Mouse (Mus musculus): ENCODE measurements around the gene Tfdp1. TPM values are rescaled to one million over a fixed set of nuclear protein-coding genes. Genes with fewer than 3 reads are reported as not detected.
A peak's percentile ranks its signal among the peaks of the same experiment; 100 is the strongest.

Gene Tfdp1
- polyA plus RNA-seq, 1 experiment from 2014 or later: 155 TPM

DNA sequence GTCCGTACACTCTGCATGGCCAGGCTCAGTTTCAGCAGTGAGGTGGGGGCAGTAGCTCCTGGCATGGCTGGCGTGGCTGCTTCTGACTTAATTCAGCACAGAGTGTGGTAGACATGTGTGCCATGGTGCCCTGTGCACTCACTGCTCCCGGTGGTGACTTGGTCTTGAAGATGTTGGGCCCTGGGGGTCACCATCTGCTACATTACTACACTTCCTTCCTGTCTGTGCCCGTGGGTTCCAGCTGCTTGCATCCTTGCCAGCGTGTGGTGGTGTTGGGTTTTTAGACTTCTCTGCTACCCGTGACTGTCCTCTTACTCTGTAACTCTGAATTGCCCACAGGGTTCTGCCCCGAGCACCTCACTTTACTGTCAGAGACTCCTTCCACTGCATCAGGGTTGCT lies 21.7 kb downstream of the Tfdp1 start:
- no peak overlapping the region for H3K4me2 ChIP-seq (ENCODE audit: low read depth, low read length)
- 0 out of 2 replicates have a peak, but pooled peaks cover 2% of the 10 kb centered on the region for H3K9me3 ChIP-seq (ENCODE audit: control insufficient read depth, low read length)
- WGBS: 86% methylated on average over 7 of the region's 7 CpGs
- no peaks in the 10 kb centered on the region for H3K4me1 ChIP-seq (replicated peaks; ENCODE audit: control insufficient read depth, insufficient read depth, low read length)
- no peak for ATAC-seq (ENCODE audit: low read depth)
- peaks cover 80% of the 10 kb centered on the region for H3K36me3 ChIP-seq (ENCODE audit: control insufficient read depth, insufficient read depth, low read length)
- H3K9ac ChIP-seq (ENCODE audit: low read length): no peak overlapping the region
- no peak overlapping the region for H3K27ac ChIP-seq (ENCODE audit: low read length)
- H3K4me3 ChIP-seq (ENCODE audit: low read length): no peak overlapping the region
- H3K27me3 ChIP-seq (ENCODE audit: control insufficient read depth, insufficient read depth, low read depth, low read length): no peaks in the 10 kb centered on the region

GRCm38 (mm10) chr8:13361865-13362264 lies 23.3 kb downstream of the Tfdp1 start:
- peaks cover 79% of the 10 kb centered on the region for H3K36me3 ChIP-seq (ENCODE audit: control insufficient read depth, insufficient read depth, low read length)
- WGBS: 94% methylated on average over 6 of the region's 6 CpGs
- no peak overlapping the region for H3K27ac ChIP-seq (ENCODE audit: low read length)
- no peaks in the 10 kb centered on the region for H3K4me1 ChIP-seq (replicated peaks; ENCODE audit: control insufficient read depth, insufficient read depth, low read length)
- no peak overlapping the region for H3K4me2 ChIP-seq (ENCODE audit: low read depth, low read length)
- ATAC-seq (ENCODE audit: low read depth): no peak
- H3K9me3 ChIP-seq (ENCODE audit: control insufficient read depth, low read length): 0 out of 2 replicates have a peak, but pooled peaks cover 2% of the 10 kb centered on the region
- H3K4me3 ChIP-seq (ENCODE audit: low read length): no peak overlapping the region
- no peak overlapping the region for H3K9ac ChIP-seq (ENCODE audit: low read length)
- H3K27me3 ChIP-seq (ENCODE audit: control insufficient read depth, insufficient read depth, low read depth, low read length): no peaks in the 10 kb centered on the region

DNA sequence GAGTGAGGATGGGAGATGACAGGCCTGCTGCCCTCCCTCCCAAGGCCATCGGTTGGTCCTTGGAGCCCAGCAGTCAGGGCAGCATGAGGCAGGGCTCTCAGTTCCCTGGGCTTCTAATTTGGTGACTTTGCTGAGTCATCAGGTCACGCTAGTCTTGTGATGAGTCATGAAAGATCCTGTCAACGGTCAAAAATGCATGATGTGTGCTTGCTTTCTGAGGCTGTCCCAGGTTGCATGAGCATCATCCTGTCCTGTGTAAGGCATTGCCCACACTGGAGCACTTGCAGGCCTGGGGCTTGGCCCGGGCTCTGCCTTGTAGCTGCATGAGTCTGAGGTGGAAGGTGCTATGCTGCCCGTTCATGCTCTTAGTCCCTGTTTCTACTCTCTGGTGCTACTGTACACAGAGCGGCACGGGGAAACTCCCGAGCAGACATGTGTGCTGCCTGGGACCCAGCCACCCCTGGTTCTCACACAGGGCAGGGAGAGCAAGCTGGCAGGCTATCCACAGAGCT lies 34.7 kb downstream of the Tfdp1 start:
- Histone ChIP-seq H3K9me3 (ENCODE audit: control insufficient read depth, low read length) (no peaks in the 10 kb centered on the region), H3K4me1 (replicated peaks; ENCODE audit: control insufficient read depth, insufficient read depth, low read length) (no peaks in the 10 kb centered on the region), H3K4me3 (ENCODE audit: low read length) (no peak overlapping the region), H3K27me3 (ENCODE audit: control insufficient read depth, insufficient read depth, low read depth, low read length) (no peaks in the 10 kb centered on the region), H3K36me3 (ENCODE audit: control insufficient read depth, insufficient read depth, low read length) (peaks cover 40% of the 10 kb centered on the region), H3K4me2 (ENCODE audit: low read depth, low read length) (no peak overlapping the region), H3K9ac (ENCODE audit: low read length) (no peak overlapping the region), H3K27ac (ENCODE audit: low read length) (no peak overlapping the region)
- 0 out of 2 replicates have a peak, but pooled peaks have one; percentile 17 for ATAC-seq (ENCODE audit: low read depth)
- 84% methylated on average over 8 of the region's 8 CpGs for WGBS

- Histone ChIP-seq H3K27ac (ENCODE audit: low read length) (no peak overlapping the region), H3K27me3 (ENCODE audit: control insufficient read depth, insufficient read depth, low read depth, low read length) (no peaks in the 10 kb centered on the region), H3K4me2 (ENCODE audit: low read depth, low read length) (no peak overlapping the region), H3K36me3 (ENCODE audit: control insufficient read depth, insufficient read depth, low read length) (peaks cover 17% of the 10 kb centered on the region), H3K4me1 (replicated peaks; ENCODE audit: control insufficient read depth, insufficient read depth, low read length) (no peaks in the 10 kb centered on the region), H3K9ac (ENCODE audit: low read length) (no peak overlapping the region), H3K9me3 (ENCODE audit: control insufficient read depth, low read length) (no peaks in the 10 kb centered on the region), H3K4me3 (ENCODE audit: low read length) (no peak overlapping the region)
- no peak for ATAC-seq (ENCODE audit: low read depth)
- 85% methylated on average over 7 of the region's 7 CpGs for WGBS
Observed at GRCm38 (mm10) chr8:13381630-13382029, 43.1 kb downstream of the Tfdp1 start.

GRCm38 (mm10) chr8:13382536-13382935 lies 44.0 kb downstream of the Tfdp1 start:
- Histone ChIP-seq H3K4me3 (ENCODE audit: low read length) (no peak overlapping the region), H3K4me1 (replicated peaks; ENCODE audit: control insufficient read depth, insufficient read depth, low read length) (no peaks in the 10 kb centered on the region), H3K27ac (ENCODE audit: low read length) (no peak overlapping the region), H3K4me2 (ENCODE audit: low read depth, low read length) (no peak overlapping the region), H3K9me3 (ENCODE audit: control insufficient read depth, low read length) (no peaks in the 10 kb centered on the region), H3K36me3 (ENCODE audit: control insufficient read depth, insufficient read depth, low read length) (peaks cover 17% of the 10 kb centered on the region), H3K9ac (ENCODE audit: low read length) (no peak overlapping the region), H3K27me3 (ENCODE audit: control insufficient read depth, insufficient read depth, low read depth, low read length) (no peaks in the 10 kb centered on the region)
- ATAC-seq (ENCODE audit: low read depth): no peak
- WGBS: 86% methylated on average over 3 of the region's 3 CpGs

DNA sequence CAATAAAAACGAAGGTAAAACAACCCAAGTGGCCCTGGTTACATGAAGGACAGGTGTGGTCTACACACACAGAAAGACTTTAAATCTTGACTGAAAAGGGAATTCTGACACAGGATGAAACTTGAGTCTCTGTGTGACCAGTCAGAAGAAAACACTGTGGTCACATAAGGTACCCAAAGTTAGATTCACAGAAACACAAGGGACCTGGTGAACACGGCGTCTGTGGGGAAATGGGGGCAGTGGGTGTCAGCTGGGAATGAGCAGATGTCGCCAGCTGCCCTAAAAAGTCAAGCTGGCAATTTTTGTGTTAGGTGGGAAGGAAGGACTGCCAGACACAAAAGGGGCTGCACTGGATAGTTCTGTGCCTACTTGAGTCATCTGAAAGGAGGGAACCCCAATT lies 44.4 kb downstream of the Tfdp1 start:
- no peaks in the 10 kb centered on the region for H3K4me1 ChIP-seq (replicated peaks; ENCODE audit: control insufficient read depth, insufficient read depth, low read length)
- no peak overlapping the region for H3K9ac ChIP-seq (ENCODE audit: low read length)
- 79% methylated on average over 4 of the region's 4 CpGs for WGBS
- no peak for ATAC-seq (ENCODE audit: low read depth)
- no peaks in the 10 kb centered on the region for H3K27me3 ChIP-seq (ENCODE audit: control insufficient read depth, insufficient read depth, low read depth, low read length)
- no peaks in the 10 kb centered on the region for H3K9me3 ChIP-seq (ENCODE audit: control insufficient read depth, low read length)
- no peak overlapping the region for H3K27ac ChIP-seq (ENCODE audit: low read length)
- H3K36me3 ChIP-seq (ENCODE audit: control insufficient read depth, insufficient read depth, low read length): peaks cover 17% of the 10 kb centered on the region
- no peak overlapping the region for H3K4me2 ChIP-seq (ENCODE audit: low read depth, low read length)
- H3K4me3 ChIP-seq (ENCODE audit: low read length): no peak overlapping the region

GRCm38 (mm10) chr8:13386366-13386765 lies 47.8 kb downstream of the Tfdp1 start:
- H3K4me1 ChIP-seq (replicated peaks; ENCODE audit: control insufficient read depth, insufficient read depth, low read length): no peaks in the 10 kb centered on the region
- no peaks in the 10 kb centered on the region for H3K27me3 ChIP-seq (ENCODE audit: control insufficient read depth, insufficient read depth, low read depth, low read length)
- H3K9me3 ChIP-seq (ENCODE audit: control insufficient read depth, low read length): no peaks in the 10 kb centered on the region
- H3K36me3 ChIP-seq (ENCODE audit: control insufficient read depth, insufficient read depth, low read length): no peaks in the 10 kb centered on the region
- WGBS: 63% methylated on average over 13 of the region's 13 CpGs
- H3K4me2 ChIP-seq (ENCODE audit: low read depth, low read length): no peak overlapping the region
- H3K9ac ChIP-seq (ENCODE audit: low read length): no peak overlapping the region
- H3K4me3 ChIP-seq (ENCODE audit: low read length): no peak overlapping the region
- no peak for ATAC-seq (ENCODE audit: low read depth)
- H3K27ac ChIP-seq (ENCODE audit: low read length): no peak overlapping the region

GRCm38 (mm10) chr8:13387728-13388127 lies 49.2 kb downstream of the Tfdp1 start:
- Histone ChIP-seq H3K36me3 (ENCODE audit: control insufficient read depth, insufficient read depth, low read length) (no peaks in the 10 kb centered on the region), H3K27ac (ENCODE audit: low read length) (no peak overlapping the region), H3K4me1 (replicated peaks; ENCODE audit: control insufficient read depth, insufficient read depth, low read length) (no peaks in the 10 kb centered on the region), H3K4me3 (ENCODE audit: low read length) (no peak overlapping the region), H3K4me2 (ENCODE audit: low read depth, low read length) (no peak overlapping the region), H3K27me3 (ENCODE audit: control insufficient read depth, insufficient read depth, low read depth, low read length) (no peaks in the 10 kb centered on the region), H3K9ac (ENCODE audit: low read length) (no peak overlapping the region), H3K9me3 (ENCODE audit: control insufficient read depth, low read length) (no peaks in the 10 kb centered on the region)
- ATAC-seq (ENCODE audit: low read depth): no peak
- WGBS: 76% methylated on average over 8 of the region's 8 CpGs

- H3K9me3 ChIP-seq (ENCODE audit: control insufficient read depth, low read length): no peaks in the 10 kb centered on the region
- WGBS: 72% methylated on average over 2 of the region's 2 CpGs
- H3K27me3 ChIP-seq (ENCODE audit: control insufficient read depth, insufficient read depth, low read depth, low read length): no peaks in the 10 kb centered on the region
- H3K4me3 ChIP-seq (ENCODE audit: low read length): no peak overlapping the region
- H3K27ac ChIP-seq (ENCODE audit: low read length): no peak overlapping the region
- no peak overlapping the region for H3K9ac ChIP-seq (ENCODE audit: low read length)
- no peak overlapping the region for H3K4me2 ChIP-seq (ENCODE audit: low read depth, low read length)
- no peaks in the 10 kb centered on the region for H3K36me3 ChIP-seq (ENCODE audit: control insufficient read depth, insufficient read depth, low read length)
- no peak for ATAC-seq (ENCODE audit: low read depth)
- no peaks in the 10 kb centered on the region for H3K4me1 ChIP-seq (replicated peaks; ENCODE audit: control insufficient read depth, insufficient read depth, low read length)
Observed at GRCm38 (mm10) chr8:13388744-13389143, 50.2 kb downstream of the Tfdp1 start.

GRCm38 (mm10) chr8:13393869-13394268 lies 55.3 kb downstream of the Tfdp1 start:
- Histone ChIP-seq H3K4me1 (replicated peaks; ENCODE audit: control insufficient read depth, insufficient read depth, low read length) (no peaks in the 10 kb centered on the region), H3K9me3 (ENCODE audit: control insufficient read depth, low read length) (no peaks in the 10 kb centered on the region), H3K27me3 (ENCODE audit: control insufficient read depth, insufficient read depth, low read depth, low read length) (no peaks in the 10 kb centered on the region), H3K36me3 (ENCODE audit: control insufficient read depth, insufficient read depth, low read length) (no peaks in the 10 kb centered on the region), H3K4me3 (ENCODE audit: low read length) (no peak overlapping the region), H3K4me2 (ENCODE audit: low read depth, low read length) (no peak overlapping the region), H3K9ac (ENCODE audit: low read length) (no peak overlapping the region), H3K27ac (ENCODE audit: low read length) (no peak overlapping the region)
- no peak for ATAC-seq (ENCODE audit: low read depth)
- WGBS: 86% methylated on average over 7 of the region's 7 CpGs

Measured in lung, embryonic 16.5 days (tissue).